Mouse (Mus musculus): ENCODE results near the gene Slc17a1.

Gene Slc17a1

DNA sequence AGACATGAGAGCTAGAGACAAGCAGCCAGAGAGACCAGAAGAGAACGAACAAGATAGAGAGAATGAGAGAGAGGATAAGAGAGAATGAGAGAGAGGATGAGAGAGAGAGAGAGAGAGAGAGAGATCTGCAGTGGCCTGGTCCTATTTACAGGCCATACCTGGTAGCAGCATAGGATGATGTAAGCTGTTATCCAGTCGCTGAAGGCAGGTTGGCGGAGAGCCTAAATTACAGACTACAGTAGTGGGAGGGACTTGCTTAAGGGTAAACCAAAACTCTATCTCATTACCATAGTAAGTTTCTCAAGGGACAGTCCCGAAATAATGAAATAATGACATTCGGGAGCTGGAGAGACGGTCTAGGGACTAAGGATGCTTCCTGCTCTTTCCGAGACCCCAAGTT, at the start of gene Slc17a1:
Gene Slc17a1 (plus strand): TSS at position 346 of the 400 bp plus-strand sequence.
- in situ Hi-C loops (cut with MboI; ENCODE audit: low pct_unique_long_range_greater_than_20kb in 1 of 2, low sequenced_read_pairs in 2 of 2, unreplicated experiment in 1 of 2) = no loop called here

DNA sequence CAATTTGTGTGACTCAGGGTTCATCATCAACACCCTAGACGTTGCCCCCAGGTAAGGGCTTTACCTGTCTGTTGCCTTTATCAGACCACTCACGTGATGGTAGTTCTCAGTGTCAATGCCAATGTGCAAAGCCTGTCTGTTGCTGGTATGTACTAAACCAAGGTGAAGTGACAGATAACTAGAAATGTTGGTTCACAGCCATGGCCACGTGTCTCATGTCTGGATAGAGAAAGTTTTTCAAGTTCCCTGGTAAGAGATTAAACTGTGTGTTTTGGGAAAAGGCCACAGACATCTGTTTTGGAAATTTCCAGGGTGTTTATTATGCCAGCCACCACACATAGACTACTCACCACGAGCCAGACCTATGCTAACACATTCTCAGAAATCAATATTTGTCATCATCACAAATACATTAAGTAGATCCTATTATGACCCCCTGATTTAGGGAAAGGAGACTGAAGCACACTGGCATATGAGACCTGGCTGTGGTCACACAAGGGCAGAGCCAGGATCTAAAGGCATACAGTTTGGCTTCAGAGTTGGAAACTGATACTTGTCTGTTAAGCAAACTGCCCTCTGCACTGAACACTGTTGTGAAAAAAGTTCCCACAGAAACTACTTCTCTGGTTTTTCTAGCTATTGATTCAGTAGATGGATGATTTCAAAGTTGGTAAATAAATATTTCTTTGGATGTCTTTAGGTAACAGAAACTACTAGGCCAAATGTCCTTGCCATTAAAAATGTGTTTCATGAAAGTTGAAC, 47.2 kb upstream of the Slc17a1 start:
- in situ Hi-C loops (cut with MboI; ENCODE audit: low pct_unique_long_range_greater_than_20kb in 1 of 2, low sequenced_read_pairs in 2 of 2, unreplicated experiment in 1 of 2) = no loop called here

DNA sequence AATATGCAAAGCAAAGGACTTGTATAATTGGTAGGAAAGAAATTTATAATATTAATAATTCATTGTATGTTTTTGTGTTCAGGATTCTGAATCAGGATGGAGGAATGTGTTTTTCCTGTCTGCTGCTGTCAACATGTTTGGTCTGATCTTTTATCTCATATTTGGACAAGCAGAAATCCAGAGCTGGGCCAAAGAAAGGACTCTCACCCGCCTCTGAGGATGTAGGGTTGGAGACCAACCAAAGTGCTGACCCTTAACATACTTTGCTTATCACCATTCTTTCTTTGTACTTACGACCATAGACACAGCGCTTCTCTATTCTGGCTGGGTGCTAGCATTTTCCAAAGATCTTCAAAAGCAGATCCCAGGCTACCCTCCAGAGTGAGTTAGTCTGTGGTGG, 45.3 kb upstream of the Slc17a1 start:
- in situ Hi-C loops (cut with MboI; ENCODE audit: low pct_unique_long_range_greater_than_20kb in 1 of 2, low sequenced_read_pairs in 2 of 2, unreplicated experiment in 1 of 2) = no loop called here

DNA sequence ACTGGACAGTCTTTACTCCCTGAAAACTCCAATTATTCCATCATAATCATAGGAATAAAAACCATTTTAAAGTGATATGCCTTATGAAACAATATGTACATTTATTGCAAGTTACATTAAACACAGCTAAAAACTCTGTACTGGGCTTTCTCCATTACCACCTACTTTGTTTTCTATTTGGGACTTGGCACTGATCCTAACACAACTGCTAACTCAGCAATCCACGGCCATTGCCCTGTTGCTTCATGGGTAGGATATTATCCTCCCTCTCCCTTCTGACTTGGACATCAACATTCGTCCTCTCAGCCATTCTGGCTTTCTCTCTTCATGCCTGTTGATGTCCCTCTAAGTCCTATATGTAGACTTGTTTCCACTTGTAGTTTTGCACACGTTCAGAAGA, 40.9 kb upstream of the Slc17a1 start:
- in situ Hi-C loops (cut with MboI; ENCODE audit: low pct_unique_long_range_greater_than_20kb in 1 of 2, low sequenced_read_pairs in 2 of 2, unreplicated experiment in 1 of 2) = loop anchor here (25.0 kb wide), 2 partner anchors 361 to 461 kb away; partner anchors contain the start of gene Carmil1 (in 1 of the 2)

DNA sequence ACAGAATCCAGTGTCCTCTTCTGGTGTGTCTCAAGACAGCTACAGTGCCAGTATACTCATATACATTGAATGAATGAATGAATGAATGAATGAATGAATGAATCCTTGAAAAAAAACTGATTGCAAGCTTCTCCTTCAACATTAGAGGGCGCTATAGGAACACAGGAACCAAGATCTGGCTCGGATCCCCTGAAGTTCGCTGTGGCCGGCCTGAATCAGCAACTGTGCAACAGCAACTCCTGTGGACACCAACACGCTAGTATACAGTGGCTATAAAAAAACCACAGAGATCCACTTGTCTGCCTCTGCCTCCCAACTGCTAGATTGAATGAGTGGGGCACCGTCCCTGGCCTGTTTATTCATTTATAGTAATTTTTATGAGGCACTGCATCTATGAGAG, 34.5 kb upstream of the Slc17a1 start:
- in situ Hi-C loops (cut with MboI; ENCODE audit: low pct_unique_long_range_greater_than_20kb in 1 of 2, low sequenced_read_pairs in 2 of 2, unreplicated experiment in 1 of 2) = loop anchor here (25.0 kb wide), 2 partner anchors 354 to 454 kb away; partner anchors contain the start of gene Carmil1 (in 1 of the 2)

DNA sequence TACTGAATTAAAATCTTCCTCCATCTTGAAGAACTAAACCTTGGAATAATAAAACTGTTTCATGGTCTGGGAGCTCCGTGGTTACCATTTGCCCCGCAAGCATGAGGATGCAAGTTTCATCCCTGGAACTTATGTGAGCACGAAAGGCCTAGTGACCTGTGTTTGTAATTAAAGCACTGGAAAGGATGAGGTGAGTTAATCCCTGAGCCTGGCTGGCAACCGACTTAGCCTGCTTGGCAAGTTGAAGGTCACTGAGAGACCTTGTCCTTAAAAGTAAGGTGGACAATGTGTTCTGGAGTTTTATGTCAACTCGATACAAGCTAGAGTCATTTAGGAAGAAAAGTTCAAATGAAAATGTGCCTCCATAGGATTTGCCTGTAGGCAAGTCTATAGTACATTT, 32.7 kb upstream of the Slc17a1 start:
- in situ Hi-C loops (cut with MboI; ENCODE audit: low pct_unique_long_range_greater_than_20kb in 1 of 2, low sequenced_read_pairs in 2 of 2, unreplicated experiment in 1 of 2) = loop anchor here (25.0 kb wide), 2 partner anchors 352 to 452 kb away; partner anchors contain the start of gene Carmil1 (in 1 of the 2)

DNA sequence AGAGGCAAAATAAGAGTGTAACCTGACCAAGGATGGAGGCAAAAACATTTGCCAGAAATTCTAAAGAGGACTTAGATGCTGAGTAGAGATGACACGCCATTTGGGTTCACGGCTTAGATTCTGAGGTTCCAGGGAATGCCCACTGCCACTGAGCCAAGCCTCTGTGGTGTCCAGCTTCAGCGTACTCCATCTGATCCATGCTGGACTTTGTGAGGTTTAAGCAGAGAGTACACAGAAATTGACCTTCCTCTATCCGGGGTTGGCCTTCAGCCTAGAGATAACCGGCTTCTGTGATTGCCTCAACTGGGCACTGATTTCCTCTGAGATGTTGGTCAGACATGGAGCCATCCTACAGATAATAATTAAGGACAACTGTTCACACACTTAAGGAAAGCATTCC, 30.9 kb upstream of the Slc17a1 start:
- in situ Hi-C loops (cut with MboI; ENCODE audit: low pct_unique_long_range_greater_than_20kb in 1 of 2, low sequenced_read_pairs in 2 of 2, unreplicated experiment in 1 of 2) = loop anchor here (25.0 kb wide), 2 partner anchors 351 to 451 kb away; partner anchors contain the start of gene Carmil1 (in 1 of the 2)

DNA sequence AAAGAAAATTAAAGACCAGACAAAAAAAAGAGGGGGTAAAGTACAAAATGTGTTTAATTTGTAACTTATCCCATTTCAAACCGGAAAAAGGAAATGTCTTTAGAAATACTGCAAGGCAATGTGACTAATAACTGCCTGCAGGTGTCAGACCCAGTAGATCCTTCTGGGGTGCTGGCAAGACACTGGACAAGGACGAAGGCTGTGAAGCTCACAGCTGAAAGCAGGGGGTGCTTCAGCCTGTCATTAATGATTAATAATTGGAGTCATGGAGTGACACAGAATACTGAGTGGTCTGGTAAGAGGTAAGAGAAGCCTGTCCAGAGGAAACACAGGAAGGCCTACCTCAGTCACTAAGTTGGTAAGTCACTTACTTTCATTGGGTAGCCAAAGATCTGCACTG, 28.2 kb upstream of the Slc17a1 start, which contains the start of gene Slc17a3:
Gene Slc17a3 (plus strand): TSS at position 127 of the 400 bp plus-strand sequence.
- in situ Hi-C loops (cut with MboI; ENCODE audit: low pct_unique_long_range_greater_than_20kb in 1 of 2, low sequenced_read_pairs in 2 of 2, unreplicated experiment in 1 of 2) = loop anchor here (25.0 kb wide), 2 partner anchors 348 to 448 kb away; partner anchors contain the start of gene Carmil1 (in 1 of the 2)

DNA sequence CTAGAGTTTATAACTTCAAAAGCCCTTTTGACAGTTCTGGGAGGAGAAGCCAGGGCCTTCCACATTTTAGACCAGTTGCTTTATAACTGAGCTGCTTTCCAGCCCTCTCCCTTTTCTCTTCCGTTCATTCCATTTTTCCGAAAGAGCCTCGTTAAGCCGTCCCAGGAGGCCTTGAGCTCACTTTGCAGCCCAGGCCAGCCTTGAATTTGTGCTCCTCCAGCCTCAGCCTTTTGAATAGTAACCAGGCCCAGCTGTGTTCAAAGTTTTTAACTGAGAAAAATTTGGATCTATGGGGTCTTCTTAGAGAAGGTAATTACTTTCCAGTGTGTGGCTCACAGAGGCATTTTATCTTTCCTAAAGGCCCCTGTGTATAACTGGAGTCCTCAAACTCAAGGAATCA, 21.7 kb upstream of the Slc17a1 start:
- in situ Hi-C loops (cut with MboI; ENCODE audit: low pct_unique_long_range_greater_than_20kb in 1 of 2, low sequenced_read_pairs in 2 of 2, unreplicated experiment in 1 of 2) = loop anchor here (25.0 kb wide), 2 partner anchors 341 to 441 kb away; partner anchors contain the start of gene Carmil1 (in 1 of the 2)

DNA sequence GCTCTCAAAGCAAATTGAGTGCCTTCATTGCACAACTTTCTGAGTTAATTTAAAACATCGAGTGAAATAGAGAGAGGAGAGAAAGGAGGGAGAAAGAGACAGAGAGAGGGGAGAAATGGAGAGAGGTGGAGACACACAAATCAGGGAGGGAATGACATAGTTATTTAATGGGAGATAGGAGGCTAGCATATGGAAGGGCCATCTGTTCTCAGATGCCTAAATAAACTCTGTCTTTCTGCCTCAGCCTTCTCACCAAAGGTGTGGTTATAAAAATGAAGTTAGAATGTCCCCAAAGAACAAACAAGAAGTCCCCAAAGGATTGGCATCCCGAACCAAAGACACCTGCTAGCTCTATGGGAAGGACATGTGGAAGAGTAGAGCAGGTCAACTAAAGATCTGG, 18.3 kb upstream of the Slc17a1 start:
- in situ Hi-C loops (cut with MboI; ENCODE audit: low pct_unique_long_range_greater_than_20kb in 1 of 2, low sequenced_read_pairs in 2 of 2, unreplicated experiment in 1 of 2) = loop anchor here (25.0 kb wide), 2 partner anchors 338 to 438 kb away; partner anchors contain the start of gene Carmil1 (in 1 of the 2)

DNA sequence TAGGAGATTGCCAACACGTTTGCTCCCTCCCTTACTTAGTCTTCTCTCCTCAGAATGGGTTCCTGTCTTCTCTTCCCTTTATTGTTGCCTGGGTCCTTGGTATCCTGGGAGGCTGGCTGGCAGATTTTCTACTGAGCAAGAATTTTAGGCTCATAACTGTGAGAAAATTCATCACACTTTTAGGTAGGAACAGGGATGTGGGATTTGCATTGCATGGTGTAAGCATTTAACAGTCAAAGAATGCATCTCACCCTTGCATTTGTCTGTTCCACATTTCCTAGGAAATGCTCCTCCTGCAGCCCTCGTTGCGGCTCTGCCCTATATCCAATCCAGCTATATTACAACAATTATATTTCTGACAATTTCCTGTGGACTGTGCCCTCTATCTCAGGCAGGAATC, 11.1 kb upstream of the Slc17a1 start:
- in situ Hi-C loops (cut with MboI; ENCODE audit: low pct_unique_long_range_greater_than_20kb in 1 of 2, low sequenced_read_pairs in 2 of 2, unreplicated experiment in 1 of 2) = no loop called here

DNA sequence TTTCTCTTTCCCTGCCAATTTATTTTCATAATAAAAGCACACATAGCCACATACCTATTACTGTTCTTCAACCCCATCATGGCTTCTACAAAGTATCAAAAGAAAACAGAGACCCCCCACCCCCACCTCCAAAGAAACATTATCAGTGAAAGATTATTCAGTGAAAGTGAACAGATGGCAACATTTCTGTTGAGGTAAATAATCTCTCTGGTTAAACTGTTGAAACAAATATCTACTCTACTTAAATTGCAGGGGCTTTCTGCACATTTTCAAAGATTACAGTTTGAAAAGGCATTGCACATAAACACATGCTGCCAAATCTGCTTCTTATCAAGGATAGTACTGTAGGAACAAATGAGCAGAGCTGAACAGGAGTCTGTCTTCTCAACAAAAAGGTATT, 5.7 kb upstream of the Slc17a1 start:
- in situ Hi-C loops (cut with MboI; ENCODE audit: low pct_unique_long_range_greater_than_20kb in 1 of 2, low sequenced_read_pairs in 2 of 2, unreplicated experiment in 1 of 2) = no loop called here

DNA sequence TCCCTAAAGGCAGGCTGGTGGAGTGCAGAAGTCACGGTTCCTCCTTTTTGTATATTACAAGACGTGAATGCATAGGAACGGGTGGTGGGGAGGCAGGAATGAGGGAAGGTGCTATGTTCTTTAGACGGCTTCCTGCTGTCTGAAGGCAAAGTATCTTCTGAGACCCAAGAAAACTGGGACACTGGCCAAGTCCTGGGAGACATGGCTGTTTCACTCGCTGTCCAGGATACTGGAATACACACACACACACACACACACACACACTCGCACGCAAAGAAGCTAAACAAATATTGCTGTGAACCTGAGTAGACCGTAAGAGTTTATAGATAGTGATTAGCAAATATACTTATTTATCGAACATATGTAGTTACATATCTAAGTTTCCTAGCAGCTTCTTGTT, 2.8 kb upstream of the Slc17a1 start:
- in situ Hi-C loops (cut with MboI; ENCODE audit: low pct_unique_long_range_greater_than_20kb in 1 of 2, low sequenced_read_pairs in 2 of 2, unreplicated experiment in 1 of 2) = no loop called here

DNA sequence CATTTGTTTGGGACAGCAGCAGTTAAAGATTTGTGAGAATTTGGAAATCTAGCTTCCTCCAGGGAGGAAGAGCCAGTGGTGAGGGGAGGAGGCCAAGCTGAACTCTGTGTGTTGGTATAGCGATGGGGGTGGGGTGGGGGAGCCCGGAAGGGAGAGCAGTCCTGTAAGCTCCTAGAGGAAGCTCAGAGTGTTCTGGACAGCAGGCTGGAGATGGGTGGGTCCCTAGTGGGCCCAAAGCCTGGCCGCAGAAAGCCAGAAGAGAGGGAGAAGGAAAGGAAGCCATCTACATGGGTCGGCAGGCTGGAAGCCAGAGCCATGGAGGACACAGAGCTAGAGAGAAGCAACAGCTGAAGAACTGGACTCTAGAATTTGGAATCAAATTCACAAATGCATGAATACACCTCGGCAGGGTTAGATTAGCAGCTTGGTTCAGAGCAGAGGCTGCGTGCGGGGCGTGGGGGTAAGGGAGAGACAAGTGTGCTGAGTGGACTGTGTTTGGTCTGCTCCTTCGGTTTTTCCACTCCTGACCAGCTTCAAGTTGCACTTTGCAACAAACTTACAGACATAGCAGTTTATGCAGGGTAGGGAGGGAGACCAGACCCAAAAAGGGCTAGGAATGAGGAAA, 1.4 kb upstream of the Slc17a1 start:
- in situ Hi-C loops (cut with MboI; ENCODE audit: low pct_unique_long_range_greater_than_20kb in 1 of 2, low sequenced_read_pairs in 2 of 2, unreplicated experiment in 1 of 2) = no loop called here

DNA sequence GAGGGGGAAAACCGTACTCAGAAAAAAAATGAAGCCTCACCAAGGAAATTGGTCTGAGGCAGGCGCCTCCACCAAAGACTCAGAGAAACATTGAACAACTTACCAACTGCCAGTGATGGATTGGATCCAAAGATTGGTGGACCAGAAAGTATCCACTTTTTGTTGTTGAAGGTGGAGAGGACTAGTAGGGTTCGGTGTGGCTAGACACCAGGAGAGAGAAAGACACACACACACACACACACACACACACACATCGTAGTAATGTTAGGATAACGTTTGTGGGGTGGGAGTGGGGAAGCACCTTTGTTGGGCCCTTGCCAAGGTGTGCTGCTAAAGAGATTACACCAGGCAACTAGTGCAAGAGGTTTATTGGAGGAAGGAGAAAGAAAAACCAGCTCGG, 550 bp upstream of the Slc17a1 start:
- in situ Hi-C loops (cut with MboI; ENCODE audit: low pct_unique_long_range_greater_than_20kb in 1 of 2, low sequenced_read_pairs in 2 of 2, unreplicated experiment in 1 of 2) = no loop called here

DNA sequence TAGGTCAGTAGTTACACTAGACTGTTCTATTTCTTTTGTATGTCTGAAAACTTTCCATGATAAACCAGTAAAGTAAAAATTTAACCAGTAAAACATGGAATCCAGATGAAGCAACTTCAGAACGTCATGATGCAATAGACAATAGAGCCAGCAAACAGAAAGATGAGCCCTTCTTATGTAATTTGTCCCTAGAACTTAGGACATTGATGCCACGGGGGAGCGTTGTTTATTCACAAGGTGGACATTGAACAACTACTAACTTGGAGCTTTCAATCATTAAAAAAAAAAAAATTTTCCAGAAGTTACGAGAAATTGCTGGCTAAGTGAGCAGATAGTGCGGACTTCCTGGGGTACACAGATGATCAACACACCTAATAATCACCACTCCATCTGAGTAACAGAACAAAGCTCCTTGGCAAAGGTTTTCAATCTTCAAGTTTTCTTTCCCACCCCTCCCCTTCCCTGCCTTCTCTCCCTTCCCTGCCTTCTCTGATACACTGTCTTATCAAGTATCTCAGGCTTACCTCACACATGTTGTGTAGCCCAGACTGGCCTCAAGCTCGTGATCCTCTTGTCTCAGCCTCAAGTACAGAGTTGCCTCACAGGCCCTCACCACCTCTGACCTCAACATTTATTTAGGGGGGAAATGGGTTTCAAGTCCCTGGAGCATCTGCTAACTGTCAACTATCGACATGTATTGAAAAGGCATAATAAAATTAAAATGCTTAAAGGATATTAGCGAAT, 1.4 kb downstream of the Slc17a1 start:
- in situ Hi-C loops (cut with MboI; ENCODE audit: low pct_unique_long_range_greater_than_20kb in 1 of 2, low sequenced_read_pairs in 2 of 2, unreplicated experiment in 1 of 2) = no loop called here

DNA sequence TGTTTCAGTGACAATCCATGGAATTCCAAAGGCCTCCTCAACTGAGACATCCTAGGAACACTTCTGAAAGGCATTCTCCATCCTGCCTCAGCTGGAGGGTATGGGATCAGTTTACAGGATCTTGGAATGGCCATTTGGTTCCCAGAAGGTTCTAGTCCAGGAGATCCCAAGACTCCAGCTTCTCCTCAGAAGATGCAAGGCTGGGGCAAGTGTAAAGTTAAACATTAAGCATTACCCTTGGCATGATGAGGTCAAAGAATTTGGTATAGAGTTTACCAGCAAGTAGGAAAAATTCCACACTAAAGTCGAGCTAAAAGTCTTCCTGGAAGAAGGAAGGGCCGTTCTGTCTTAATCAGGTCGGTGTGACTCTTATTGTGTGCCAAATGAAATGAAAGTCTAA, 2.4 kb downstream of the Slc17a1 start:
- in situ Hi-C loops (cut with MboI; ENCODE audit: low pct_unique_long_range_greater_than_20kb in 1 of 2, low sequenced_read_pairs in 2 of 2, unreplicated experiment in 1 of 2) = no loop called here

DNA sequence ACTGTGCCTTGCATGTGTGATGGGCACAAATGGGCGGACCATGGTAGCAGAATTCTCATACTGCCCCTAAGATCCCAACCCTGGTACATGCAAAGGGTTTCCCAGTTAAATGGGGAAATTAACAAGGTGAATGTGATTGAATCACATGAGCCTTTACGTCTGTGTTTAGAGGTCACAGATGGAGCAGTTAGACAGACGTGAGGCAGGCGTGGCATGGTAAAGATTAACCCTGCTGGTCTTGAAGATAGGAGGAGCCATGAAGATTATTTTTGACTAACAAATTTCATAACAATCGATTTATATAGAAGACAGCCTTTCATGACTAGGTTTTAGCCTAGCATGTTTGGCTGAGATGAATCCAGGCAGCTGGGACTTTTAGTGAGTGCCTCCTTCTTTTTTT, 5.6 kb downstream of the Slc17a1 start:
- in situ Hi-C loops (cut with MboI; ENCODE audit: low pct_unique_long_range_greater_than_20kb in 1 of 2, low sequenced_read_pairs in 2 of 2, unreplicated experiment in 1 of 2) = no loop called here

DNA sequence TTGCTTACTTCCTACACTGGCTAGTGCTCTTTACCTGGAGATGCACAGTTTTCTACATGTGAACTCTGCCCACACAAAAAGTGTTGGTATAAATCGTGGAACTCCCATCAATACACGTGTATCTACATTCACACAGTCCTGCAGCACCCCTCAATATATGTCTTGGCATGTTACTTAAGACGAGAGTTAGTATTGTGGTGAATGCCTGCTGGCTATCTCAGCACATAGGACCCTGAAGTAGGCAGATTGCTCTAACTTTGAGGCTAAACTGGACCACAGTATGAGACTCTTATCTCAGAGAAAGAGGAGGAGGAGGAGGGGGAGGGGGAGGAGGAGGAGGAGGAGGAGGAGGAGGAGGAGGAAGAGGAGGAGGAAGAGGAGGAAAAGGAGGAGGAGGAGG, 11.6 kb downstream of the Slc17a1 start:
- in situ Hi-C loops (cut with MboI; ENCODE audit: low pct_unique_long_range_greater_than_20kb in 1 of 2, low sequenced_read_pairs in 2 of 2, unreplicated experiment in 1 of 2) = no loop called here

Measured in mouse embryonic stem cell (cell line).